Mouse (Mus musculus) adrenal gland, postnatal 36 days (tissue): ENCODE measurements around the gene Rap1gap2. TPM values are rescaled to one million over a fixed set of nuclear protein-coding genes. Genes with fewer than 3 reads are reported as not detected.

Experiments used
- DNase-seq, 2 experiments: peaks; one replicate each; pipeline ENCODE4 v3.0.0; 2021; ENCODE audit warnings: mixed read lengths in 1 of 2
- total RNA-seq, 2 experiments: library from RNA; stranded (reverse); gene quantifications; 2 replicates each; pipeline ENCODE4 v1.2.3; 2021

Rap1gap2 gene
- total RNA-seq, 2 experiments from 2014 or later = 8.3 to 10.5 TPM

DNA sequence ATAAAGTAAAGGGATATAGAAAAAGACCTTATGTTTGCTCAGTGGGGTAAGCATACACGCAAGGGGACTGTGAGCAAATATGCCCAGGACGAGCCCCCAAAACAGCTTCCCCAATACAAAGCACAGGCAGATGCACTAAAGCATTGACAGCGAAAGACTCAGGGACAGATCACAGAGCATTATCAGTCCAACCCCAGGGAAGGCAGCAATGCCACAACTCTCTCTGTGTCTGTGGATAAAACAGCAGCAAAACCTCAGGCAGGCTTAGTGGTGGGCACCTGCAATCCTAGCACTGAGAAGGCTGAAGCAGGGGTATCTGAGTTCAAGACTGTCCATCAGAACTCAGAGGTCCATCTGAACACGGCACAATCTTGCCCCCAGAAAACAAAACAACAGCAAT lies 73.4 kb downstream of the Rap1gap2 start:
- no peak for DNase-seq

- DNase-seq = peak; percentile 60 to 66
Measured at GRCm38 (mm10) chr11:74536140-74536842, 74.4 kb downstream of the Rap1gap2 start.

GRCm38 (mm10) chr11:74534380-74534779 lies 76.3 kb downstream of the Rap1gap2 start:
- DNase-seq = no peak

- no peak for DNase-seq
Measured at GRCm38 (mm10) chr11:74533050-74533449, 77.7 kb downstream of the Rap1gap2 start.

DNA sequence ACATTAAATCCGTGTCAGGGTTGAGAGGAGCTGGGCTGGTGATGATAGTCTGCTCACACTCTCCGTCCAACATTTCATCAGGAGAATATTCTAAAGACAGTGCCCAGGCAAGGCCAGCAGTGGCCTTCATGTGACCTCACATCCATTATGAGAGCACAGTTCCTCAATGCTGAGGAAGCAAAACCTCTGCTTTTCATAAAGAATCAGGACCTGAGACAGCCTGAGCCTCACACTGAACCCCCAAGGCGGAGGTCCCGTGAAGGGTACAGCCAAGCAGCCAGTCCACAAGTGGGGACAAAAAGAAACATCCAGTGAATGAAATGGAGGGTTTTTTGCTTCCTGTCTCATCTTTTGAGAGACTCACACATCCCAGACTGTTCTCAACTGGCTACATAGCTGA lies 78.3 kb downstream of the Rap1gap2 start:
- DNase-seq = no peak

- DNase-seq = no peak
Measured at GRCm38 (mm10) chr11:74531725-74532124, 79.0 kb downstream of the Rap1gap2 start.

DNA sequence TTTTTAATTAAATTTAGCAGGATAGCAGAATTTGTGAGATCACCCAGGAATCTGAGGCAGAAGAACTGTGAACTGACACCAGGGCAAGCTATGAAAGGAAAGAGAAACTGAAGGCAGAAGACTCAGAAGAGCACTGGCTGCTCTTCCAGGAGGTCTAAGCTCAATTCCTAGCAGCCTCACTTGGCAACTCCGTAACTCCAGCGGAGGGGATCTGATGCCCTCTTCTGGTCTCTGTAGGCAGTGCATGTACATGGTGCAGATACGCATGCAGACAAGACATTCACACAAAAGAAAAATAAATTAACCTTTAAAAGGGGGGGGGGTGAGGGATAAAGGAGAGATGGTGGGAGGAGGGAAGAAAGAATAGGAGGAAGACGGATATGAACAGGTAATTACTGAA lies 80.9 kb downstream of the Rap1gap2 start:
- peak in 1 of 2 experiments; percentile 18 for DNase-seq

GRCm38 (mm10) chr11:74527555-74527954 lies 83.2 kb downstream of the Rap1gap2 start:
- DNase-seq = no peak

DNA sequence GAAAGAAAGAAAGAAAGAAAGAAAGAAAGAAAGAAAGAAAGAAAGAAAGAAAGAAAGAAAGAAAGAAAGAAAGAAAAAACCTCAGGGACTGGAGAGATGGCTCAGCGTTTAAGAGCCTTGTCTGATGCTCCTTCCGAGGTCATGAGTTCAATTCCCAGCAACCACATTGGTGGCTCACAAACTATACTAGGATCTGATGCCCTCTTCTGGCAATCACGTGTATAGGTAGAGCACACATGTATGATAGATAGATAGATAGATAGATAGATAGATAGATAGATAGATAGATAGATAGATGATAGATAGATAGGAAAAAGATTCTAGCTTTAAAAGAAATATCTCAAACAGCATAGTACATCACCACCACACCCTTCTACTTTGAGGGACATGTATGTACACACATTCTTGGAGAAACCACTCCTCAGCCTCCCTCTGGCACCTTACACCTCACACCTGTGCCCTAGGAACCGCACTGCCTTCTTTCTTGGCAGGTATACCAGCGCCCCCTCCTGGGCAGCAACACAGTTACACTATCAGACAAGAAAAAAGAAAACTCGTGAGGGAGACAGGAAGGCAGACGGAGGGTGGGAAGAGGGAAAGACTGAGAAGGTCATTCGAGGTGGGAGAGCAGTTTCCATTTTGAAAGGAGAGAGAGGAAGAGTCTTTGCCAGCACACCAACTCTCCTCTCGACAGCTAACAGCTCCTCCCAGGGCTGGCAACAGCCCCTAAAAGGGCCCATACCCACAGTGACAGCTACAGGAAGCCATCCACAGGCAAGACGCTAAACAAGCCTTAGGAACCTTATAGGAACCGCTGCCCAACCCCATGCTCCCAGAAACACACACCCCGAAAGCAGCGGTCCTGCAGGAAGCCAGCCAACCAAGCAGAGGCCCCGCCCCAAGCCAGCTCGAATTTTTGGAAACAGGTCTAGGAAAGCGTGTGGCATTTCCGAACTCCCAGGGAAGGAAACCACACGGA lies 84.2 kb downstream of the Rap1gap2 start:
- DNase-seq = peak; percentile 32 to 60

GRCm38 (mm10) chr11:74525605-74526004 lies 85.1 kb downstream of the Rap1gap2 start:
- no peak for DNase-seq

DNA sequence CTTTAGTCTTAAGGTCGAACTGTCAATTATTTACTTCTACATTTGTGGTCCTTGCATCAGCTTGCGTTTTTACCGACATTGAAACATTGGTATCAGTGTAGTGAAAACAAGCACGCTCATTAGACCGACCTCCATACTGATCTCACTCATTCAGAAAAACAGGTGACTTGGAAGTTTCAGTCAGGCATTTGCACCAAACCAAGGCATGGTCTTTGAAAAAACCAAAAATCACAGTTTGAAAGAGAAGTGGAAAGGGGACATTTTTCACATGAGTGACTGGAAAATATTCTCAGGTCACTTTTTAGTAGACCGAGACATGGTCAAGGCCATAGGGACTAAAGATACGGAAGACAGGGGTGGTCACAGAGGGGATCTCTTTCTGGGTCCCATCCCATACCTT lies 85.5 kb downstream of the Rap1gap2 start:
- no peak for DNase-seq

GRCm38 (mm10) chr11:74524050-74524965 lies 86.4 kb downstream of the Rap1gap2 start:
- no peak for DNase-seq

GRCm38 (mm10) chr11:74523210-74523951 lies 87.3 kb downstream of the Rap1gap2 start:
- no peak for DNase-seq

DNA sequence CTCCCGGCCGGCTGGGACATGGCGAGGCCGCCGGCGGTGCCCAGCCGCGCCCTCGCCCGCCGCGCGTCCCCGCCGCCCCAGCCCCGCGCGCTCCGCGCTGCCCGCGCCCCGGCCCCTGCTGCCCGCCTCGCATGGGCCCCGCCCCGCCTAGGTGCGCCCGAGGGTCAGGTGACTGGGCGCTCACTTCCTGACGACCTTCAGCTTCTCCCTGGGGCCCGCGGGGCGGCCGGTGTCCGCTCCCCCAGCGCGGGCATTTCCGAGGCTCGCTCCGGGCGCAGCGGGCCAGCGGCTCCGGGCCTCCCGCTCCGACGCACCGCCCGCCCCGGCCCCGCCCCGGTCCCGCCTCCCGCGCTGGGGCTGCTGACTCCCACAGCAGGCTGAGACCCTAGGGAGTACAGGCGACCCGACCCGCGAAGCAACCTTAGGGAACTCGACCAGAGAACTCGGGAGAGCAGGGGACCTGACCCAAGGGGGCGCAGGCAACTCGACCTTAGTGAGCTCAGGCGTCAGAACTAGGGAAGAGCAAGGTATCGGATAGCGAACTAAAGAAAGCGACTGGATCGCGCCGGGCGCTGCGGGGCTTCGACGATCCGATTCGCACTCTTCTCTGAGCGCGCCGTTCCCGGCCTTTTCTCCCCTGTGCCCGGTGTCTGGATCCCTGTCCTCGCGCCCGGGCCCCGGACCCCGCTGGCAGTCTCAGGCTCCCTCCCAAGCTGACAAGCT lies 88.1 kb downstream of the Rap1gap2 start:
- peak; percentile 77 to 85 for DNase-seq

GRCm38 (mm10) chr11:74521981-74522486 lies 88.7 kb downstream of the Rap1gap2 start:
- peak; percentile 20 to 41 for DNase-seq

GRCm38 (mm10) chr11:74520201-74520600 lies 90.5 kb downstream of the Rap1gap2 start:
- DNase-seq = no peak

- no peak for DNase-seq
Measured at GRCm38 (mm10) chr11:74516112-74516511, 94.6 kb downstream of the Rap1gap2 start.

GRCm38 (mm10) chr11:74515046-74515445 lies 95.7 kb downstream of the Rap1gap2 start:
- no peak for DNase-seq

DNA sequence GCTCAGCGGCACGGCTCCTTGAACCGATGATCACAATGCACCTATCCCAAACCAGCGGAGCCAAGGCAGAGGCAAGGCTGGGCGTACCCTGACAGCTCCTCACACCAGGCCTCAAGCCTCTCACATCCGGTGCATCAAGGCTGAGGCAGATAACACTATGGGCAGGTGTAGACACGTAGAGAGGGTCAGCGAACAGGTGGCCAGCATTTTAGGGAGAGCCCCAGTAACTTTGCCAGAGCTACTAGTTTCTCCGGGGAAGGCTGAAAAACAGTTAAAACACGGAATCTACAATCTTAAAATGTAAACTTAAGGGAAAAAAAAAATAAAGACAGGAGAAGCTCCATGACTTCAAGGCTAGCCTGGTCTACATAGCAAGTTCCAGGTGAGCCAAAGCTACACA lies 98.1 kb downstream of the Rap1gap2 start:
- no peak for DNase-seq

- DNase-seq = no peak
Measured at GRCm38 (mm10) chr11:74506275-74506674, 104.4 kb downstream of the Rap1gap2 start.
